Mouse (Mus musculus): Measurements from ENCODE around the gene Tpst1. TPM values are rescaled to one million over a fixed set of nuclear protein-coding genes. Genes with fewer than 3 reads are reported as not detected.

The Tpst1 gene
- polyA plus RNA-seq, 1 experiment from 2014 or later, result 59.5 TPM

- no peaks in the 10 kb centered on the region for H3K9me3 ChIP-seq (ENCODE audit: control insufficient read depth, low read length)
- no peak overlapping the region for H3K4me2 ChIP-seq (ENCODE audit: low read length)
- ATAC-seq, result no peak
- no peaks in the 10 kb centered on the region for H3K36me3 ChIP-seq (ENCODE audit: control insufficient read depth, insufficient read depth)
- WGBS, result 92% methylated on average over 9 of the region's 9 CpGs
- no peak overlapping the region for H3K9ac ChIP-seq (replicated peaks; ENCODE audit: low read depth, low read length)
- H3K4me1 ChIP-seq (replicated peaks; ENCODE audit: control insufficient read depth, insufficient read depth, low read length), result peaks cover 4% of the 10 kb centered on the region; the same call in 1 of the 2 replicates
- H3K4me3 ChIP-seq (replicated peaks; ENCODE audit: low read length), result no peak overlapping the region
- H3K27me3 ChIP-seq (replicated peaks; ENCODE audit: control insufficient read depth, insufficient read depth, low read length), result no peaks in the 10 kb centered on the region
- H3K27ac ChIP-seq (ENCODE audit: low read length), result no peak overlapping the region
Observed at GRCm38 (mm10) chr5:130184193-130184856, 111.2 kb downstream of the Tpst1 start.

- 87% methylated on average over 6 of the region's 6 CpGs for WGBS
- Histone ChIP-seq H3K27me3 (replicated peaks; ENCODE audit: control insufficient read depth, insufficient read depth, low read length) (no peaks in the 10 kb centered on the region), H3K9ac (replicated peaks; ENCODE audit: low read depth, low read length) (no peak overlapping the region), H3K4me2 (ENCODE audit: low read length) (no peak overlapping the region), H3K4me3 (replicated peaks; ENCODE audit: low read length) (no peak overlapping the region), H3K27ac (ENCODE audit: low read length) (no peak overlapping the region), H3K9me3 (ENCODE audit: control insufficient read depth, low read length) (no peaks in the 10 kb centered on the region), H3K4me1 (replicated peaks; ENCODE audit: control insufficient read depth, insufficient read depth, low read length) (peaks cover 4% of the 10 kb centered on the region; the same call in 1 of the 2 replicates), H3K36me3 (ENCODE audit: control insufficient read depth, insufficient read depth) (peaks cover 8% of the 10 kb centered on the region; the same call in 1 of the 2 replicates)
- ATAC-seq, result no peak
Observed at GRCm38 (mm10) chr5:130185312-130185711, 112.2 kb downstream of the Tpst1 start.

Other genes with a start within 250 kb of the Tpst1 start
- gene Sumf2, start 226.3 kb upstream of the Tpst1 start, polyA plus RNA-seq (2015; fragmentation: Nextera tagmentation; extraction: Ambion mirVana), result 25.8 and 29.5 TPM in 2 replicates
- 801 and 835 TPM in 2 replicates for gene Chchd2, start 185.9 kb upstream of the Tpst1 start, polyA plus RNA-seq (2015; fragmentation: Nextera tagmentation; extraction: Ambion mirVana)
- 19.9 and 21.4 TPM in 2 replicates for gene Zbed5, start 177.6 kb upstream of the Tpst1 start, polyA plus RNA-seq (2015; fragmentation: Nextera tagmentation; extraction: Ambion mirVana)
- gene Phkg1, start 174.8 kb upstream of the Tpst1 start, polyA plus RNA-seq (2015; fragmentation: Nextera tagmentation; extraction: Ambion mirVana), result 0.43 and 0.62 TPM in 2 replicates
- 4.1 and 5.1 TPM in 2 replicates for gene Nupr1l, start 164.8 kb upstream of the Tpst1 start, polyA plus RNA-seq (2015; fragmentation: Nextera tagmentation; extraction: Ambion mirVana)
- 28.7 and 34.2 TPM in 2 replicates for gene Vkorc1l1, start 131.4 kb upstream of the Tpst1 start, polyA plus RNA-seq (2015; fragmentation: Nextera tagmentation; extraction: Ambion mirVana)
- 14.4 and 17.4 TPM in 2 replicates for gene Gusb, start 70.3 kb upstream of the Tpst1 start, polyA plus RNA-seq (2015; fragmentation: Nextera tagmentation; extraction: Ambion mirVana)
- 26.5 and 32.5 TPM in 2 replicates for gene Asl, start 44.1 kb upstream of the Tpst1 start, polyA plus RNA-seq (2015; fragmentation: Nextera tagmentation; extraction: Ambion mirVana)
- 73.7 and 81.4 TPM in 2 replicates for gene Crcp, start 44.0 kb upstream of the Tpst1 start, polyA plus RNA-seq (2015; fragmentation: Nextera tagmentation; extraction: Ambion mirVana)
- 14.3 and 14.9 TPM in 2 replicates for gene Kctd7, start 71.5 kb downstream of the Tpst1 start, polyA plus RNA-seq (2015; fragmentation: Nextera tagmentation; extraction: Ambion mirVana)
- gene Rabgef1, start 98.5 kb downstream of the Tpst1 start, polyA plus RNA-seq (2015; fragmentation: Nextera tagmentation; extraction: Ambion mirVana), result 44.7 and 47.0 TPM in 2 replicates
- gene Tmem248, start 143.8 kb downstream of the Tpst1 start, polyA plus RNA-seq (2015; fragmentation: Nextera tagmentation; extraction: Ambion mirVana), result 22.3 and 23.0 TPM in 2 replicates
- 60.3 TPM in 2 replicates for gene Sbds, start 182.2 kb downstream of the Tpst1 start, polyA plus RNA-seq (2015; fragmentation: Nextera tagmentation; extraction: Ambion mirVana)
- 25.4 and 29.6 TPM in 2 replicates for gene Tyw1, start 182.3 kb downstream of the Tpst1 start, polyA plus RNA-seq (2015; fragmentation: Nextera tagmentation; extraction: Ambion mirVana)

Data from forebrain, embryonic 16.5 days (tissue).